34 mouse cellular contexts compared by ENCODE assay signal in the genomic region with DNA sequence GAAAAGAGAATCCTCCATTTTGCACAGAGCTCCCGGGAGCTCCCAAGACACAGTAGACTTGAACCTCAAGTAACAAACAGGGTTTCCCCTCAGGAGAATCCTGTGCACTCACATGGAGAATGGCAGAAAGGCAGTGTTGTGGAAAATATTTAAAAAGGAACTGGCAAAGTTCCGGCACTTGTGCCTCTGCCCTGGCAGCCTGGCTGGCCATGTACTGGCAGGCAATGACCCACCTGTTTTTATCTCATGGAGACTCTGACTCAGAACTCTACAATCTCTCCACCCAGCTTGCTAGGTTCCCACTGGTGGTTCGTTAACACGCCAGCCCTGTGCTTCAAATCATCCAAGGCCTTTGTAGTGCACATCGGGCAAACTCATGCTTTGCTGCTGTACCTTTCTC.
A peak's percentile ranks its signal among the peaks of the same experiment; 100 is the strongest.
DNase-seq lines count a peak whose midpoint lies in the region; ATAC-seq and TF ChIP-seq lines count a peak whose summit lies in the region.
"Had no signal": no experiment of that assay in that cellular context is flagged by ENCODE, and none has a peak within 500 bp of the region (broad histone marks: within the 10 kb centered on the region; RNA-seq: fewer than 3 reads in every experiment).

No protein-coding gene starts in this region.

- H3K9me3 ChIP-seq in heart, embryonic 10.5 days, result peaks cover 6% of the 10 kb centered on the region
- H3K9me3 ChIP-seq in midbrain, embryonic 16.5 days (replicated peaks; ENCODE audit: control insufficient read depth, low read length, poor library complexity, severe bottlenecking), result peaks cover 4% of the 10 kb centered on the region
- H3K9me3 ChIP-seq in lung, postnatal 0 days (ENCODE audit: low read length), result no peaks in the 10 kb centered on the region
- H3K9me3 ChIP-seq: forebrain, embryonic 13.5 days; hindbrain, embryonic 15.5 days; limb, embryonic 10.5 days; limb, embryonic 15.5 days; stomach, embryonic 15.5 days had no signal

- no peaks in the 10 kb centered on the region for H3K36me3 ChIP-seq in heart, embryonic 10.5 days
- H3K36me3 ChIP-seq in midbrain, embryonic 16.5 days (ENCODE audit: control insufficient read depth, insufficient read depth, low read length), result no peaks in the 10 kb centered on the region
- no peaks in the 10 kb centered on the region for H3K36me3 ChIP-seq in lung, postnatal 0 days (ENCODE audit: insufficient read depth, low read length)
- H3K36me3 ChIP-seq: heart, embryonic 13.5 days; hindbrain, embryonic 10.5 days; hindbrain, embryonic 15.5 days; kidney, embryonic 15.5 days; limb, embryonic 10.5 days; limb, embryonic 15.5 days; liver, embryonic 13.5 days; neural tube, embryonic 15.5 days; stomach, embryonic 15.5 days had no signal

- no peak for TF ChIP-seq EP300 in lung, postnatal 0 days (IDR thresholded peaks at IDR 0.05)

- H3K27ac ChIP-seq in heart, embryonic 10.5 days, result no peak overlapping the region
- no peak overlapping the region for H3K27ac ChIP-seq in midbrain, embryonic 16.5 days (ENCODE audit: low read length)
- no peak overlapping the region for H3K27ac ChIP-seq in lung, postnatal 0 days (ENCODE audit: low read length)
- H3K27ac ChIP-seq: forebrain, embryonic 13.5 days; heart, embryonic 13.5 days; hindbrain, embryonic 10.5 days; hindbrain, embryonic 15.5 days; kidney, embryonic 15.5 days; layer of hippocampus, adult 2 months; limb, embryonic 10.5 days; limb, embryonic 15.5 days; liver, embryonic 13.5 days; neural tube, embryonic 15.5 days; stomach, embryonic 15.5 days had no signal

- DNase-seq in heart, embryonic 10.5 days (ENCODE audit: low spot score), result peak; percentile 43
- DNase-seq in heart, adult 9 months (ENCODE audit: low spot score in 2 of 2), result no peak
- peak; percentile 69 for DNase-seq in cerebellum, adult 11-12 months
- DNase-seq in cerebellum, adult 9-11 months, result peak; percentile 74
- no peak for DNase-seq in lung, postnatal 0 days (ENCODE audit: low spot score)
- no peak for DNase-seq in lung, adult 18-20 months
- DNase-seq: adrenal gland, adult 2 months; adrenal gland, postnatal 36 days; gastrocnemius, postnatal 14 days; heart, adult 18-20 months; heart, postnatal 10 days; kidney, adult 11 months; kidney, postnatal 25 days; liver, embryonic 13.5 days; lung, adult 2 months; lung, postnatal 14 days; midbrain, embryonic 14.5 days; retina, postnatal 1 day; right cerebral cortex, postnatal 14 days; thymus, adult 18-20 months; thymus, postnatal 25 days had no signal

- ATAC-seq in midbrain, embryonic 16.5 days, result no peak
- ATAC-seq in lung, postnatal 0 days, result no peak
- ATAC-seq: CD4-positive, CD25-positive, alpha-beta regulatory T cell, adult 4 months; forebrain, embryonic 13.5 days; inflammation-experienced regulatory T-cells, adult 6 months had no signal

- no peak overlapping the region for H3K4me3 ChIP-seq in heart, embryonic 10.5 days
- no peak overlapping the region for H3K4me3 ChIP-seq in midbrain, embryonic 16.5 days (ENCODE audit: low read depth, low read length)
- H3K4me3 ChIP-seq in lung, postnatal 0 days (ENCODE audit: low read depth, low read length), result no peak overlapping the region
- H3K4me3 ChIP-seq: forebrain, embryonic 13.5 days; heart, embryonic 13.5 days; hindbrain, embryonic 10.5 days; hindbrain, embryonic 15.5 days; kidney, embryonic 15.5 days; layer of hippocampus, adult 2 months; limb, embryonic 10.5 days; limb, embryonic 15.5 days; liver, embryonic 13.5 days; neural tube, embryonic 15.5 days; stomach, embryonic 15.5 days had no signal

- H3K9ac ChIP-seq in midbrain, embryonic 16.5 days (ENCODE audit: low read depth, low read length), result no peak overlapping the region
- H3K9ac ChIP-seq in lung, postnatal 0 days (replicated peaks; ENCODE audit: low read depth), result no peak overlapping the region
- H3K9ac ChIP-seq: forebrain, embryonic 13.5 days; heart, embryonic 13.5 days; hindbrain, embryonic 15.5 days; kidney, embryonic 15.5 days; limb, embryonic 15.5 days; liver, embryonic 13.5 days; neural tube, embryonic 15.5 days; stomach, embryonic 15.5 days had no signal

- no peaks in the 10 kb centered on the region for H3K4me1 ChIP-seq in heart, embryonic 10.5 days
- H3K4me1 ChIP-seq in midbrain, embryonic 16.5 days (ENCODE audit: control insufficient read depth, insufficient read depth, low read length), result no peaks in the 10 kb centered on the region
- no peaks in the 10 kb centered on the region for H3K4me1 ChIP-seq in lung, postnatal 0 days (ENCODE audit: insufficient read depth, low read depth, low read length)
- H3K4me1 ChIP-seq: forebrain, embryonic 13.5 days; heart, embryonic 13.5 days; hindbrain, embryonic 10.5 days; hindbrain, embryonic 15.5 days; kidney, embryonic 15.5 days; limb, embryonic 10.5 days; limb, embryonic 15.5 days; liver, embryonic 13.5 days; neural tube, embryonic 15.5 days; stomach, embryonic 15.5 days had no signal

- TF ChIP-seq CTCF in lung, postnatal 0 days (IDR thresholded peaks at IDR 0.05), result no peak

- H3K27me3 ChIP-seq in heart, embryonic 10.5 days (ENCODE audit: insufficient read depth, poor library complexity, severe bottlenecking), result no peaks in the 10 kb centered on the region
- H3K27me3 ChIP-seq in midbrain, embryonic 16.5 days (ENCODE audit: control insufficient read depth, insufficient read depth, low read depth, low read length), result no peaks in the 10 kb centered on the region
- no peaks in the 10 kb centered on the region for H3K27me3 ChIP-seq in lung, postnatal 0 days (replicated peaks; ENCODE audit: insufficient read depth, low read length)
- H3K27me3 ChIP-seq: forebrain, embryonic 13.5 days; heart, embryonic 13.5 days; hindbrain, embryonic 15.5 days; kidney, embryonic 15.5 days; limb, embryonic 15.5 days; liver, embryonic 13.5 days; neural tube, embryonic 15.5 days; stomach, embryonic 15.5 days had no signal

- WGBS in heart, embryonic 10.5 days, result 85% methylated on average over 5 of the region's 5 CpGs
- 95% methylated on average over 5 of the region's 5 CpGs for WGBS in midbrain, embryonic 16.5 days
- WGBS in lung, postnatal 0 days, result 80% methylated on average over 5 of the region's 5 CpGs

- no peak overlapping the region for H3K4me2 ChIP-seq in midbrain, embryonic 16.5 days (ENCODE audit: low read length)
- no peak overlapping the region for H3K4me2 ChIP-seq in lung, postnatal 0 days (replicated peaks; ENCODE audit: low read depth, low read length)
- H3K4me2 ChIP-seq: forebrain, embryonic 13.5 days; heart, embryonic 13.5 days; hindbrain, embryonic 15.5 days; kidney, embryonic 15.5 days; limb, embryonic 15.5 days; liver, embryonic 13.5 days; neural tube, embryonic 15.5 days; stomach, embryonic 15.5 days had no signal

Comparison
In these comparisons a context has a peak if more than half of its experiments do, and no peak if none do; other contexts are left out.
1. DNase-seq: peak in heart, embryonic 10.5 days (single experiment), cerebellum, adult 11-12 months (single experiment) and cerebellum, adult 9-11 months (single experiment); none in heart, adult 9 months (0 of 2), lung, postnatal 0 days (single experiment) and lung, adult 18-20 months (0 of 2).